Mouse (Mus musculus): ENCODE results near the gene Gm20388.

DNA sequence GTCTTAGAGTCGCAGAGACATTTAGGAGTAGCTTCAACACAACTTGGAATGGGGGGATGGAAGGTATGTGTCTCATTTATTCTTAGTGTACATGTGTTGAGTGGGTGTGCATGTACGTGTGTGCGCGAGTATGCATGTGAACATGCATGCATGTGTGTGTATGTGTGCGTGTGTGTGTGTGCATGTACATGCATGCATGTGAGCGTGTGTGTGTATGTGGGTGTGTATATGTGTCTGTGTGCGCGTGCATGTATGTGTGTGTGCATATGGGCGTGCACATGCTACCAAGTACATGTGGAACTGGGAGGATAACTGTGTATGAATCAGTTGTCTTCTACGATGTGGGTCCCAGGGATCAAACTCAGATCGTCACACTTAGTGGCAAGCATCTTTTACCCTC lies 2826.0 kb downstream of the Gm20388 start:
- no peak for TF ChIP-seq CTCF (IDR thresholded peaks at IDR 0.05; ENCODE audit: extremely low read depth, insufficient read depth, low read length)
- TF ChIP-seq POLR2A (IDR thresholded peaks at IDR 0.05; ENCODE audit: extremely low read depth, insufficient read depth, low read length), result no peak

All from cortical plate, adult 2 months (tissue).